Mouse (Mus musculus) liver, embryonic 14.5 days (tissue): ENCODE data around the gene Supt5.

Experiments used
- CTCF ChIP-seq: IDR thresholded peaks from 2 replicates; pipeline ENCODE4 v1.5.1; 2016; ENCODE audit warnings: antibody characterized with exemption, low read depth, control low read depth
- EP300 ChIP-seq: IDR thresholded peaks from 2 replicates; pipeline ENCODE4 v1.6.1; 2016; ENCODE audit warnings: antibody characterized with exemption, low read depth

- TF ChIP-seq CTCF: peak; percentile 97
- no peak for TF ChIP-seq EP300
These were observed 60.8 kb downstream of the Supt5 start, which contains the start of gene Eid2b for GRCm38 (mm10) chr7:28277615-28278278.
